Mouse (Mus musculus) liver, embryonic 12.5 days (tissue): Measurements from ENCODE around the gene Nsd1. TPM values are rescaled to one million over a fixed set of nuclear protein-coding genes. Genes with fewer than 3 reads are reported as not detected.

ENCODE experiments used
- ATAC-seq: fragments of 200-750 bp; cut with Nextera tagmentation; 2 replicates; pipeline ENCODE4 v1.8.0; 2017; ENCODE audit warnings: moderate number of reproducible peaks, mild to moderate bottlenecking, moderate library complexity
- H3K27ac ChIP-seq: fragments of 300-500 bp; sonication (generic); 2 replicates; pipeline ENCODE4 v1.5.1; 2016; ENCODE audit warnings: mild to moderate bottlenecking
- H3K27me3 ChIP-seq: fragments of 300-500 bp; sonication (generic); replicated peaks from 2 replicates; pipeline ENCODE4 v1.6.1; 2016; ENCODE audit warnings: mild to moderate bottlenecking, moderate library complexity
- H3K36me3 ChIP-seq: fragments of 300-500 bp; sonication (generic); 2 replicates; pipeline ENCODE4 v1.6.1; 2016; ENCODE audit warnings: mild to moderate bottlenecking, moderate library complexity
- H3K4me1 ChIP-seq: fragments of 300-500 bp; sonication (generic); 2 replicates; pipeline ENCODE4 v1.6.1; 2016
- H3K4me2 ChIP-seq: fragments of 300-500 bp; sonication (generic); 2 replicates; pipeline ENCODE4 v1.6.1; 2016; ENCODE audit warnings: mild to moderate bottlenecking, moderate library complexity
- H3K4me3 ChIP-seq: fragments of 300-500 bp; sonication (generic); 2 replicates; pipeline ENCODE4 v1.5.1; 2016; ENCODE audit warnings: mild to moderate bottlenecking, moderate library complexity
- H3K9ac ChIP-seq: fragments of 300-500 bp; sonication (generic); 2 replicates; pipeline ENCODE4 v1.6.1; 2016; ENCODE audit warnings: mild to moderate bottlenecking, moderate library complexity
- H3K9me3 ChIP-seq: fragments of 300-500 bp; sonication (generic); replicated peaks from 2 replicates; pipeline ENCODE4 v1.6.1; 2016; ENCODE audit warnings: mild to moderate bottlenecking, moderate library complexity
- WGBS: fragments of 180-500 bp; shearing (Covaris S2); methylation state at CpG from one replicate; pipeline ENCODE4 v1.1.7; 2016; ENCODE audit not compliant: insufficient replicate concordance; 5-methylcytosine and 5-hydroxymethylcytosine counted together
- polyA plus RNA-seq: library from polyadenylated mRNA; unstranded; fragments of >200 nt; fragmentation: Nextera tagmentation; extraction: Ambion mirVana; gene quantifications from 2 replicates; pipeline ENCODE4 v1.2.1, GENCODE M21; 2016

Nsd1 gene
- polyA plus RNA-seq, 1 experiment from 2014 or later: 27.5 TPM

- Histone ChIP-seq H3K9ac (peak overlapping the region; percentile 96), H3K36me3 (peaks cover 48% of the 10 kb centered on the region), H3K9me3 (no peaks in the 10 kb centered on the region), H3K4me1 (peaks cover 79% of the 10 kb centered on the region), H3K4me2 (peak overlapping the region; percentile 97), H3K27me3 (no peaks in the 10 kb centered on the region), H3K4me3 (peak overlapping the region; percentile 84), H3K27ac (peak overlapping the region; percentile 93)
- 59% methylated on average over 10 of the region's 10 CpGs for WGBS
- no peak for ATAC-seq
Observed at GRCm38 (mm10) chr13:55213138-55213806, 3.7 kb downstream of the Nsd1 start.

- no peak for ATAC-seq
- peaks cover 86% of the 10 kb centered on the region for H3K36me3 ChIP-seq
Observed at GRCm38 (mm10) chr13:55224364-55224763, 14.8 kb downstream of the Nsd1 start.

GRCm38 (mm10) chr13:55230701-55231100 lies 21.1 kb downstream of the Nsd1 start:
- H3K36me3 ChIP-seq: peaks cover 86% of the 10 kb centered on the region
- 79% methylated on average over 1 of the region's 1 CpGs for WGBS
- ATAC-seq: no peak

More at GRCm38 (mm10) chr13:55224364-55224763, 14.8 kb downstream of the Nsd1 start:
- Histone ChIP-seq H3K9ac (no peak overlapping the region), H3K4me2 (no peak overlapping the region), H3K27me3 (no peaks in the 10 kb centered on the region), H3K4me1 (peaks cover 2% of the 10 kb centered on the region; the same call in 1 of the 2 replicates), H3K27ac (no peak overlapping the region), H3K9me3 (no peaks in the 10 kb centered on the region), H3K4me3 (no peak overlapping the region)
- WGBS: 91% methylated on average over 3 of the region's 3 CpGs

GRCm38 (mm10) chr13:55243205-55243604 lies 33.6 kb downstream of the Nsd1 start:
- 86% methylated on average over 3 of the region's 3 CpGs for WGBS
- Histone ChIP-seq H3K9ac (no peak overlapping the region), H3K27ac (no peak overlapping the region), H3K27me3 (no peaks in the 10 kb centered on the region), H3K4me3 (no peak overlapping the region), H3K9me3 (no peaks in the 10 kb centered on the region), H3K4me1 (no peaks in the 10 kb centered on the region), H3K36me3 (peaks cover 97% of the 10 kb centered on the region), H3K4me2 (no peak overlapping the region)
- no peak for ATAC-seq

More at GRCm38 (mm10) chr13:55230701-55231100, 21.1 kb downstream of the Nsd1 start:
- H3K4me3 ChIP-seq: no peak overlapping the region
- H3K9ac ChIP-seq: no peak overlapping the region
- H3K9me3 ChIP-seq: no peaks in the 10 kb centered on the region
- no peak overlapping the region for H3K4me2 ChIP-seq
- no peak overlapping the region for H3K27ac ChIP-seq
- no peaks in the 10 kb centered on the region for H3K27me3 ChIP-seq
- no peaks in the 10 kb centered on the region for H3K4me1 ChIP-seq

- Histone ChIP-seq H3K27ac (no peak overlapping the region), H3K4me3 (no peak overlapping the region), H3K4me2 (no peak overlapping the region), H3K9ac (no peak overlapping the region), H3K36me3 (peaks cover 88% of the 10 kb centered on the region), H3K9me3 (no peaks in the 10 kb centered on the region), H3K4me1 (peaks cover 15% of the 10 kb centered on the region), H3K27me3 (no peaks in the 10 kb centered on the region)
- 84% methylated on average over 17 of the region's 17 CpGs for WGBS
- no peak for ATAC-seq
Observed at GRCm38 (mm10) chr13:55247293-55248030, 37.9 kb downstream of the Nsd1 start.

- Histone ChIP-seq H3K9ac (no peak overlapping the region), H3K4me1 (peaks cover 15% of the 10 kb centered on the region), H3K4me2 (no peak overlapping the region), H3K9me3 (no peaks in the 10 kb centered on the region), H3K27me3 (no peaks in the 10 kb centered on the region), H3K36me3 (peaks cover 80% of the 10 kb centered on the region), H3K27ac (no peak overlapping the region), H3K4me3 (no peak overlapping the region)
- 49% methylated on average over 4 of the region's 4 CpGs for WGBS
- ATAC-seq: no peak
Observed at GRCm38 (mm10) chr13:55249246-55249645, 39.7 kb downstream of the Nsd1 start.

GRCm38 (mm10) chr13:55252820-55253219 lies 43.2 kb downstream of the Nsd1 start:
- Histone ChIP-seq H3K4me1 (peaks cover 21% of the 10 kb centered on the region), H3K36me3 (peaks cover 63% of the 10 kb centered on the region), H3K4me3 (no peak overlapping the region), H3K27me3 (no peaks in the 10 kb centered on the region), H3K4me2 (no peak overlapping the region), H3K9me3 (no peaks in the 10 kb centered on the region), H3K27ac (no peak overlapping the region), H3K9ac (no peak overlapping the region)
- ATAC-seq: no peak
- WGBS: 80% methylated on average over 4 of the region's 4 CpGs

- Histone ChIP-seq H3K27me3 (no peaks in the 10 kb centered on the region), H3K36me3 (peaks cover 62% of the 10 kb centered on the region), H3K4me2 (no peak overlapping the region), H3K4me3 (no peak overlapping the region), H3K9ac (no peak overlapping the region), H3K9me3 (no peaks in the 10 kb centered on the region), H3K27ac (0 out of 2 replicates have a peak overlapping the region, but pooled peaks have one; percentile 21), H3K4me1 (peaks cover 10% of the 10 kb centered on the region)
- WGBS: 32% methylated on average over 3 of the region's 3 CpGs
- ATAC-seq: no peak
Observed at GRCm38 (mm10) chr13:55255052-55255652, 45.6 kb downstream of the Nsd1 start.

GRCm38 (mm10) chr13:55258651-55259050 lies 49.1 kb downstream of the Nsd1 start:
- H3K4me2 ChIP-seq: no peak overlapping the region
- WGBS: 92% methylated on average over 3 of the region's 3 CpGs
- peaks cover 70% of the 10 kb centered on the region for H3K36me3 ChIP-seq
- no peaks in the 10 kb centered on the region for H3K9me3 ChIP-seq
- no peak overlapping the region for H3K27ac ChIP-seq
- no peak overlapping the region for H3K9ac ChIP-seq
- ATAC-seq: no peak
- H3K4me1 ChIP-seq: peaks cover 7% of the 10 kb centered on the region
- H3K27me3 ChIP-seq: no peaks in the 10 kb centered on the region
- no peak overlapping the region for H3K4me3 ChIP-seq

- Histone ChIP-seq H3K4me2 (no peak overlapping the region), H3K4me1 (no peaks in the 10 kb centered on the region), H3K4me3 (no peak overlapping the region), H3K9me3 (no peaks in the 10 kb centered on the region), H3K9ac (no peak overlapping the region), H3K27ac (no peak overlapping the region), H3K27me3 (no peaks in the 10 kb centered on the region), H3K36me3 (peaks cover 75% of the 10 kb centered on the region)
- 87% methylated on average over 8 of the region's 8 CpGs for WGBS
- ATAC-seq: no peak
Observed at GRCm38 (mm10) chr13:55261521-55261920, 51.9 kb downstream of the Nsd1 start.

GRCm38 (mm10) chr13:55262096-55262495 lies 52.5 kb downstream of the Nsd1 start:
- no peak overlapping the region for H3K9ac ChIP-seq
- no peaks in the 10 kb centered on the region for H3K4me1 ChIP-seq
- H3K27me3 ChIP-seq: no peaks in the 10 kb centered on the region
- H3K27ac ChIP-seq: no peak overlapping the region
- ATAC-seq: no peak
- no peaks in the 10 kb centered on the region for H3K9me3 ChIP-seq
- no peak overlapping the region for H3K4me3 ChIP-seq
- H3K4me2 ChIP-seq: no peak overlapping the region
- H3K36me3 ChIP-seq: peaks cover 71% of the 10 kb centered on the region

- Histone ChIP-seq H3K4me1 (no peaks in the 10 kb centered on the region), H3K27ac (no peak overlapping the region), H3K27me3 (no peaks in the 10 kb centered on the region), H3K4me2 (no peak overlapping the region), H3K9me3 (no peaks in the 10 kb centered on the region), H3K4me3 (no peak overlapping the region), H3K9ac (no peak overlapping the region), H3K36me3 (peaks cover 80% of the 10 kb centered on the region)
- 85% methylated on average over 5 of the region's 5 CpGs for WGBS
- ATAC-seq: no peak
Observed at GRCm38 (mm10) chr13:55277203-55277602, 67.6 kb downstream of the Nsd1 start.
